Mouse (Mus musculus): ENCODE results near the gene Gm4881. TPM values are rescaled to one million over a fixed set of nuclear protein-coding genes. Genes with fewer than 3 reads are reported as not detected.

Gene Gm4881
- polyA plus RNA-seq, 1 experiment, result 0.31 TPM

DNA sequence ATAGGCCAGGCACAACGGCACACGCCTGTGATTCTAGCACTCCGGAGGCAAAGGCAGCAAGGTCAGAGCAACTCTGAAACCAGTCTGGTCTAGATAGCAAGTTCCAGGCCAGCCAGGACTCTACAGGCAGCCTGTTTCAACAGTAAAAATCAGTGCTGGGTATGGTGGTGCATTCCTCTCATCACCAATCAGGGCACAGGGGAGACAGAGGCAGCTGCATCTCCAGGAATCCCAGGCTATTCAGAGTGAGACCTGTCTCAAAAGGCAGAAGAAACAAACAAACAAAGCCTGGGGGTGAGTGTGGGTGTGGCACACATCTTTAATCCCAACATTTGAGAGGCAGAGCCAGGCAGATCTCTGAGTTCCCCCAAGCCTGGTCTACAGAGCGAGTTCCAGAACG is 39.1 kb upstream of the Gm4881 start:
- TF ChIP-seq POLR2A (IDR thresholded peaks at IDR 0.05; ENCODE audit: control insufficient read depth, extremely low read depth, insufficient read depth, low read length, poor library complexity), result no peak
- no peak for TF ChIP-seq CTCF (IDR thresholded peaks at IDR 0.05; ENCODE audit: borderline replicate concordance, control insufficient read depth, extremely low read depth, insufficient read depth, low read length, poor library complexity)
- no peak for DNase-seq
- Histone ChIP-seq H3K4me1 (replicated peaks; ENCODE audit: control insufficient read depth, insufficient read depth, low read length) (peaks cover 11% of the 10 kb centered on the region), H3K4me3 (ENCODE audit: control insufficient read depth, insufficient read depth, low read length) (no peak overlapping the region), H3K36me3 (ENCODE audit: control insufficient read depth, insufficient read depth, low read length) (no peaks in the 10 kb centered on the region), H3K27ac (ENCODE audit: control insufficient read depth, insufficient read depth, low read length) (no peak overlapping the region), H3K27me3 (ENCODE audit: control insufficient read depth, insufficient read depth, low read length) (no peaks in the 10 kb centered on the region)
- 93% methylated on average over 5 of the region's 5 CpGs for WGBS

DNA sequence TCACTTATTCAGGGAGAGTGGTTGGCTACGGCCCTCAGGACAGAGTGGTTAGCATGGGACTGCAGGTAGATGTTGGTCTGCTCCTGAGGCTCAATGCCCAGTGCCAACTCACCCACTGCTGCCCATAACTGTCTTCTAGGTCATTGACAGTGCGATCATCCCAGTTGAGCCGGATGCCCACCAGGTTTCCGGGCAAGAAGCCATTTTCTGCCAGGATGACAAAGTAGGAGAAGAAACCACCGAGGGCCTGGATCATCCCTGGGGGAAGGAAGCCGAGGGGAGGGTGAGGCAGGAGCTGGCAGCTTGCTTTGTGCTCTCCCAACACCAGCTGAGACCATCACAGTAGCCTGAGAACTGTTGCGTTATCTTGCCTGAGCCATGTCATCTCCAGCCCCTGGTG is 36.1 kb upstream of the Gm4881 start:
- H3K4me3 ChIP-seq (ENCODE audit: control insufficient read depth, insufficient read depth, low read length), result no peak overlapping the region
- WGBS, result 93% methylated on average over 7 of the region's 7 CpGs

DNA sequence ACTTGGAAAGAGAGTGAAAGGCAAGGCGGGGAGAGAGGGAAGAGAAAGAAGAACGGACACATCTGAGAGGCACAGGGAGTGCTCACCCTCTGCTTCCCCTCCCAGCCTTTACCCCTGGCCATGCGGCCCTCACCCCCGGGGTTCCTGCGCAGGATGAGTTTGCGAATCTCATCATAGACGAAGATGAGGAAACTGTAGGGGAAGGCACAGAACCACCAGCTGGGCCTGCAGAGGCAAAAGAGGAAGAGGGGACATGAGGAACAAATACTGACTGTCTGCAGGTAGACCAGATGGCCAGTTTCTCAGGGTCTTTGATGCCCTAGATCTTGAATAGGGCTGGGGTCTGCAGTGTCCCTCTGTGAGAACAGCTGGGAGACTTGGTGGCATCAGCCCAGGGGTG is 34.5 kb upstream of the Gm4881 start:
- 15% methylated on average over 7 of the region's 7 CpGs for WGBS
- no peak overlapping the region for H3K4me3 ChIP-seq (ENCODE audit: control insufficient read depth, insufficient read depth, low read length)
- no peak for DNase-seq
- H3K4me1 ChIP-seq (replicated peaks; ENCODE audit: control insufficient read depth, insufficient read depth, low read length), result peaks cover 11% of the 10 kb centered on the region; the same call in 1 of the 2 replicates
- no peaks in the 10 kb centered on the region for H3K27me3 ChIP-seq (ENCODE audit: control insufficient read depth, insufficient read depth, low read length)
- H3K27ac ChIP-seq (ENCODE audit: control insufficient read depth, insufficient read depth, low read length), result no peak overlapping the region
- TF ChIP-seq POLR2A (IDR thresholded peaks at IDR 0.05; ENCODE audit: control insufficient read depth, extremely low read depth, insufficient read depth, low read length, poor library complexity) (no peak), CTCF (IDR thresholded peaks at IDR 0.05; ENCODE audit: borderline replicate concordance, control insufficient read depth, extremely low read depth, insufficient read depth, low read length, poor library complexity) (no peak)
- no peaks in the 10 kb centered on the region for H3K36me3 ChIP-seq (ENCODE audit: control insufficient read depth, insufficient read depth, low read length)

More for the DNA sequence above, 36.1 kb upstream of the Gm4881 start:
- no peak for TF ChIP-seq POLR2A (IDR thresholded peaks at IDR 0.05; ENCODE audit: control insufficient read depth, extremely low read depth, insufficient read depth, low read length, poor library complexity)
- no peak for TF ChIP-seq CTCF (IDR thresholded peaks at IDR 0.05; ENCODE audit: borderline replicate concordance, control insufficient read depth, extremely low read depth, insufficient read depth, low read length, poor library complexity)
- Histone ChIP-seq H3K27ac (ENCODE audit: control insufficient read depth, insufficient read depth, low read length) (no peak overlapping the region), H3K27me3 (ENCODE audit: control insufficient read depth, insufficient read depth, low read length) (no peaks in the 10 kb centered on the region), H3K36me3 (ENCODE audit: control insufficient read depth, insufficient read depth, low read length) (no peaks in the 10 kb centered on the region), H3K4me1 (replicated peaks; ENCODE audit: control insufficient read depth, insufficient read depth, low read length) (peaks cover 6% of the 10 kb centered on the region; the same call in 1 of the 2 replicates)
- no peak for DNase-seq

DNA sequence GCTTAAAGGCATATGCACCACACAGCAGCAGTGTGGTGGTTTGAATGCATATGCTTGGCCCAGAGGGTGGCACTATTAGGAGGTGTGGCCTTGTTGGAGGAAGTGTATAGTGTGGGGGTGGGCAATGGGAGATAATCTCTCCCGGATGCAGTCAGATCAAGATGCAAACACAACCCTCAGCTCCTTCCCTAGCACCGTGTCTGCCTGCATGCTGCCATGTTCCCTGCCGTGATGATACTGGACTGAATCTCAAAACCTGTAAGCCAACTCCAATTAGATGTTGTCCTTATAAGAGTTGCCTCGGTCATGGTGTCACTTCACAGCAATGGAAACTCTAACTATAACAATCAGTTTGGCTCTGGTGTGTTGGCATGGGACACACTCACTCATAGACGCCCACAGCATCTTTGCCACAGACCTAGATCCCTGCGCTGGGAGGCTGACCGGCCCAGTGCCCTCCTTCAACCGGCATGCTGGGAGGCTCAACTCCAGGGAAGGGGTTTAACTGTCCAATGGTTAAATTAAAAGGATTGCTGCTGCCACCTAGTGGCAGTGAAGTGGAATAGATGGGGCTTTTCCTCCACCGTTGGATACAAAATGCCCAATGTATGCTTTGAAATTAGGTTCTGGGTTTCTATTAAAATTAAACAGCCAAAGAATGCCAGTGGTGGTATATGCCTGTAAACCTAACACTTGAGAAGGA is 30.8 kb upstream of the Gm4881 start:
- Histone ChIP-seq H3K4me1 (replicated peaks; ENCODE audit: control insufficient read depth, insufficient read depth, low read length) (peaks cover 16% of the 10 kb centered on the region), H3K27me3 (ENCODE audit: control insufficient read depth, insufficient read depth, low read length) (no peaks in the 10 kb centered on the region), H3K36me3 (ENCODE audit: control insufficient read depth, insufficient read depth, low read length) (no peaks in the 10 kb centered on the region), H3K27ac (ENCODE audit: control insufficient read depth, insufficient read depth, low read length) (no peak overlapping the region), H3K4me3 (ENCODE audit: control insufficient read depth, insufficient read depth, low read length) (no peak overlapping the region)
- 21% methylated on average over 9 of the region's 9 CpGs for WGBS
- peak; percentile 35 for DNase-seq
- no peak for TF ChIP-seq POLR2A (IDR thresholded peaks at IDR 0.05; ENCODE audit: control insufficient read depth, extremely low read depth, insufficient read depth, low read length, poor library complexity)
- TF ChIP-seq CTCF (IDR thresholded peaks at IDR 0.05; ENCODE audit: borderline replicate concordance, control insufficient read depth, extremely low read depth, insufficient read depth, low read length, poor library complexity), result peak; percentile 83

DNA sequence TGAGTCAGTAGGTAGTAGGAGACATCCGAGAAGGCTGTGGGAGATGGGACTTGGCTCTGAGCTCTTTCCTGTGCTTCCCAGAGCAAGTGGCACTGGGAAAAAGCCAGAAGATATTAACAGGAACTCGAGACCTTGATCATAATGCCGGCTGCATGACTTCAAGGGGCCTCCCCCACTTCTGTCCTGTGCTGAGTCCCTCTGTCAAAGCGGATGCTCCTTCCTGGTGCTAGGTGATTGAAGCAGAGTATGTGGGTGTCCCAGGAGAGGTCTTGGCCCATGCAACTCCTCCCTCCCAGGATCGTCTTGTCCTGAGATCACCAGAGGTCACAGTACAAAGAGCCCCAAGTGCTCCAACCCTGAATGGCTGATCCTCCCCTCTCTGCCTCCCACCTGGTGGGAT is 29.6 kb upstream of the Gm4881 start:
- DNase-seq, result no peak
- no peak for TF ChIP-seq CTCF (IDR thresholded peaks at IDR 0.05; ENCODE audit: borderline replicate concordance, control insufficient read depth, extremely low read depth, insufficient read depth, low read length, poor library complexity)
- no peak for TF ChIP-seq POLR2A (IDR thresholded peaks at IDR 0.05; ENCODE audit: control insufficient read depth, extremely low read depth, insufficient read depth, low read length, poor library complexity)
- H3K27me3 ChIP-seq (ENCODE audit: control insufficient read depth, insufficient read depth, low read length), result no peaks in the 10 kb centered on the region
- 90% methylated on average over 5 of the region's 5 CpGs for WGBS
- H3K4me3 ChIP-seq (ENCODE audit: control insufficient read depth, insufficient read depth, low read length), result no peak overlapping the region
- H3K27ac ChIP-seq (ENCODE audit: control insufficient read depth, insufficient read depth, low read length), result no peak overlapping the region
- H3K36me3 ChIP-seq (ENCODE audit: control insufficient read depth, insufficient read depth, low read length), result no peaks in the 10 kb centered on the region
- H3K4me1 ChIP-seq (replicated peaks; ENCODE audit: control insufficient read depth, insufficient read depth, low read length), result peaks cover 16% of the 10 kb centered on the region

DNA sequence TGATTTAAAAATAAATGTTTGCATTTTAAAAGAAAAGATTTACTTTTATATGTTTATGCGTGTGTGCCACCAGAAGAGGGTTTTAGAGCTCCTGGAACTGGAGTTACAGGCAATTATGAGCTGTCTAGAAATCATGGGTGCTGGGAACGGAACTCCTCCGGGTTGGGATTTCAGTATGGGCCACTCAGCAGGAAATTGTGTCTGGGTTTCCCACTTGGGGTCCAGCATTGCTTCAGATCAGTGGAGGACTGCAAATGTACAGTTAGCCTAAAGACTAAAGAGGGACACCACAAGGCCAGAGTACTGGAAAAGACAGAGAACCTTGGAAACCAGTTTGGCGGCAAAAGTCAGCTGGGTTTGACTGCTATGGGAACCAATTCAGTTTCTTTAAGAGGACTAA is 28.9 kb upstream of the Gm4881 start:
- no peak overlapping the region for H3K4me3 ChIP-seq (ENCODE audit: control insufficient read depth, insufficient read depth, low read length)
- no peaks in the 10 kb centered on the region for H3K27me3 ChIP-seq (ENCODE audit: control insufficient read depth, insufficient read depth, low read length)
- 95% methylated on average over 4 of the region's 4 CpGs for WGBS
- no peak overlapping the region for H3K27ac ChIP-seq (ENCODE audit: control insufficient read depth, insufficient read depth, low read length)
- TF ChIP-seq POLR2A (IDR thresholded peaks at IDR 0.05; ENCODE audit: control insufficient read depth, extremely low read depth, insufficient read depth, low read length, poor library complexity), result no peak
- TF ChIP-seq CTCF (IDR thresholded peaks at IDR 0.05; ENCODE audit: borderline replicate concordance, control insufficient read depth, extremely low read depth, insufficient read depth, low read length, poor library complexity), result no peak
- no peaks in the 10 kb centered on the region for H3K36me3 ChIP-seq (ENCODE audit: control insufficient read depth, insufficient read depth, low read length)
- peaks cover 11% of the 10 kb centered on the region for H3K4me1 ChIP-seq (replicated peaks; ENCODE audit: control insufficient read depth, insufficient read depth, low read length)
- DNase-seq, result no peak

Data from thymus, adult 2 months (tissue).